Mouse (Mus musculus) hindbrain, embryonic 13.5 days (tissue): ENCODE measurements around the gene Fsd1l. TPM values are rescaled to one million over a fixed set of nuclear protein-coding genes. Genes with fewer than 3 reads are reported as not detected.

Experiments used
- ATAC-seq: fragments of 200-750 bp; cut with Nextera tagmentation; 2 replicates; pipeline ENCODE4 v1.8.0; 2017; ENCODE audit warnings: moderate TSS enrichment; ENCODE audit not compliant: low FRiP score
- H3K27ac ChIP-seq: fragments of 300-500 bp; sonication (generic); 2 replicates; pipeline ENCODE4 v1.5.1; 2015; ENCODE audit warnings: inconsistent platforms, mild to moderate bottlenecking, moderate library complexity
- H3K27me3 ChIP-seq: fragments of 300-500 bp; sonication (generic); 2 replicates; pipeline ENCODE4 v1.6.1; 2015; ENCODE audit warnings: mild to moderate bottlenecking, inconsistent platforms
- H3K36me3 ChIP-seq: fragments of 300-500 bp; sonication (generic); 2 replicates; pipeline ENCODE4 v1.6.1; 2015; ENCODE audit warnings: mild to moderate bottlenecking, inconsistent platforms
- H3K4me1 ChIP-seq: fragments of 300-500 bp; sonication (generic); replicated peaks from 2 replicates; pipeline ENCODE4 v1.6.1; 2015; ENCODE audit warnings: inconsistent platforms
- H3K4me2 ChIP-seq: fragments of 300-500 bp; sonication (generic); 2 replicates; pipeline ENCODE4 v1.6.1; 2015; ENCODE audit warnings: inconsistent platforms, mild to moderate bottlenecking, moderate library complexity
- H3K4me3 ChIP-seq: fragments of 300-500 bp; sonication (generic); 2 replicates; pipeline ENCODE4 v1.5.1; 2015; ENCODE audit warnings: mild to moderate bottlenecking, inconsistent platforms
- H3K9ac ChIP-seq: fragments of 300-500 bp; sonication (generic); 2 replicates; pipeline ENCODE4 v1.6.1; 2015; ENCODE audit warnings: mild to moderate bottlenecking, inconsistent platforms
- H3K9me3 ChIP-seq: fragments of 300-500 bp; sonication (generic); 2 replicates; pipeline ENCODE4 v1.6.1; 2016; ENCODE audit warnings: inconsistent platforms
- WGBS: fragments of 180-500 bp; shearing (Covaris S2); methylation state at CpG from one replicate; pipeline ENCODE4 v1.1.7; 2015; 5-methylcytosine and 5-hydroxymethylcytosine counted together
- polyA plus RNA-seq: library from polyadenylated mRNA; unstranded; fragments of >200 nt; fragmentation: Nextera tagmentation; extraction: Ambion mirVana; gene quantifications from 2 replicates; pipeline ENCODE4 v1.2.1, GENCODE M21; 2015

Fsd1l gene
- 38.1 and 42.0 TPM in 2 replicates for polyA plus RNA-seq

- peak within 1 kb of the TSS; percentile 55 for H3K4me2 ChIP-seq
- peak; percentile 93 for ATAC-seq
- WGBS = 0% methylated on average over 81 of the region's 88 CpGs
- H3K27me3 ChIP-seq = 0 out of 2 replicates have a peak, but pooled peaks cover 13% of the 10 kb centered on the region
- H3K4me1 ChIP-seq = peaks cover 44% of the 10 kb centered on the region
- peak within 1 kb of the TSS; percentile 75 for H3K4me3 ChIP-seq
- H3K27ac ChIP-seq = peak within 1 kb of the TSS; percentile 94
- H3K36me3 ChIP-seq = no peaks in the 10 kb centered on the region
- H3K9ac ChIP-seq = peak within 1 kb of the TSS; percentile 89
- H3K9me3 ChIP-seq = no peaks in the 10 kb centered on the region
Observed at GRCm38 (mm10) chr4:53631316-53632010, at the start of gene Fsd1l. TSS of gene Fsd1l (plus strand) at chr4:53631471.

- no peak overlapping the region for H3K27ac ChIP-seq
- H3K36me3 ChIP-seq = no peaks in the 10 kb centered on the region
- H3K9ac ChIP-seq = no peak overlapping the region
- H3K4me3 ChIP-seq = no peak overlapping the region
- no peaks in the 10 kb centered on the region for H3K27me3 ChIP-seq
- no peaks in the 10 kb centered on the region for H3K9me3 ChIP-seq
- no peak for ATAC-seq
- peaks cover 9% of the 10 kb centered on the region; the same call in 1 of the 2 replicates for H3K4me1 ChIP-seq
- no peak overlapping the region for H3K4me2 ChIP-seq
Observed at GRCm38 (mm10) chr4:53587676-53588075, 43.6 kb upstream of the Fsd1l start.

- H3K27ac ChIP-seq = no peak overlapping the region
- 78% methylated on average over 1 of the region's 1 CpGs for WGBS
- no peak overlapping the region for H3K9ac ChIP-seq
- H3K36me3 ChIP-seq = no peaks in the 10 kb centered on the region
- peaks cover 9% of the 10 kb centered on the region; the same call in 1 of the 2 replicates for H3K4me1 ChIP-seq
- no peaks in the 10 kb centered on the region for H3K27me3 ChIP-seq
- H3K4me3 ChIP-seq = no peak overlapping the region
- H3K4me2 ChIP-seq = no peak overlapping the region
- ATAC-seq = no peak
- H3K9me3 ChIP-seq = no peaks in the 10 kb centered on the region
Observed at GRCm38 (mm10) chr4:53588936-53589335, 42.3 kb upstream of the Fsd1l start.

- H3K4me3 ChIP-seq = no peak overlapping the region
- no peak overlapping the region for H3K4me2 ChIP-seq
- no peaks in the 10 kb centered on the region for H3K9me3 ChIP-seq
- no peaks in the 10 kb centered on the region for H3K27me3 ChIP-seq
- H3K27ac ChIP-seq = no peak overlapping the region
- 89% methylated on average over 4 of the region's 4 CpGs for WGBS
- no peak for ATAC-seq
- no peaks in the 10 kb centered on the region for H3K36me3 ChIP-seq
- H3K9ac ChIP-seq = no peak overlapping the region
- peaks cover 11% of the 10 kb centered on the region; the same call in 1 of the 2 replicates for H3K4me1 ChIP-seq
Observed at GRCm38 (mm10) chr4:53589466-53589865, 41.8 kb upstream of the Fsd1l start.

GRCm38 (mm10) chr4:53590163-53590562 is 41.1 kb upstream of the Fsd1l start:
- WGBS = 81% methylated on average over 4 of the region's 4 CpGs
- ATAC-seq = no peak
- no peak overlapping the region for H3K9ac ChIP-seq
- H3K27ac ChIP-seq = no peak overlapping the region
- H3K9me3 ChIP-seq = no peaks in the 10 kb centered on the region
- H3K27me3 ChIP-seq = no peaks in the 10 kb centered on the region
- no peak overlapping the region for H3K4me2 ChIP-seq
- peaks cover 11% of the 10 kb centered on the region; the same call in 1 of the 2 replicates for H3K4me1 ChIP-seq
- H3K4me3 ChIP-seq = no peak overlapping the region
- H3K36me3 ChIP-seq = no peaks in the 10 kb centered on the region

- 93% methylated on average over 7 of the region's 7 CpGs for WGBS
- no peaks in the 10 kb centered on the region for H3K36me3 ChIP-seq
- H3K4me1 ChIP-seq = peaks cover 11% of the 10 kb centered on the region; the same call in 1 of the 2 replicates
- no peak overlapping the region for H3K4me3 ChIP-seq
- H3K27ac ChIP-seq = no peak overlapping the region
- no peak overlapping the region for H3K4me2 ChIP-seq
- H3K9me3 ChIP-seq = no peaks in the 10 kb centered on the region
- no peak for ATAC-seq
- H3K9ac ChIP-seq = no peak overlapping the region
- no peaks in the 10 kb centered on the region for H3K27me3 ChIP-seq
Observed at GRCm38 (mm10) chr4:53590691-53591447, 40.4 kb upstream of the Fsd1l start.

DNA sequence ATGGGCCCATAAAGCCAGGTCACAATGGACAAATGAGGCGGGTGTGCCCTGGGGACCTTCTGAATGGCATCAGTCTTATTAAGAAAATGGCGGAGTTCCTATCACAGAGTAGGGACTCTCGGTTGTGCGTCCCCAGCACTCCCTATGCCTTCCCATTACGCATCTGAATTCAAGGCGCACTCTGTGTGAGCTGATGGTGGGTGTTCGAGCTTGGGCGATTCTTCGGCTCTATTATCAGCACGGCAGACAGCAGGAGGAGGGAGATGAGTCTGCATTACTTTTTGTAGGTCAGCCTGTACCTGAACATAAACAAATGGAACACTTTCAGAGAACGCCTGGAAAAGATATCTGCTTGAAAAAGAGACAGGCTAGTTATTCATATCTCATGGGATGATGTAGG is 39.7 kb upstream of the Fsd1l start:
- ATAC-seq = no peak; the same call in 1 of the 2 replicates

GRCm38 (mm10) chr4:53591941-53592340 is 39.3 kb upstream of the Fsd1l start:
- no peak overlapping the region for H3K4me2 ChIP-seq
- no peak overlapping the region for H3K4me3 ChIP-seq
- H3K9ac ChIP-seq = no peak overlapping the region
- ATAC-seq = 0 out of 2 replicates have a peak, but pooled peaks have one; percentile 34
- H3K9me3 ChIP-seq = no peaks in the 10 kb centered on the region
- H3K4me1 ChIP-seq = peaks cover 11% of the 10 kb centered on the region; the same call in 1 of the 2 replicates
- H3K27me3 ChIP-seq = no peaks in the 10 kb centered on the region
- H3K36me3 ChIP-seq = no peaks in the 10 kb centered on the region
- 65% methylated on average over 8 of the region's 8 CpGs for WGBS
- H3K27ac ChIP-seq = no peak overlapping the region

More for the DNA sequence above, 39.7 kb upstream of the Fsd1l start:
- Histone ChIP-seq H3K4me1 (peaks cover 11% of the 10 kb centered on the region; the same call in 1 of the 2 replicates), H3K27me3 (no peaks in the 10 kb centered on the region), H3K27ac (peak overlapping the region; percentile 44; the same call in 1 of the 2 replicates), H3K9me3 (no peaks in the 10 kb centered on the region), H3K4me2 (no peak overlapping the region), H3K36me3 (no peaks in the 10 kb centered on the region), H3K4me3 (no peak overlapping the region), H3K9ac (no peak overlapping the region)
- WGBS = 70% methylated on average over 11 of the region's 11 CpGs

- ATAC-seq = no peak
- Histone ChIP-seq H3K9me3 (no peaks in the 10 kb centered on the region), H3K9ac (no peak overlapping the region), H3K4me3 (no peak overlapping the region), H3K36me3 (no peaks in the 10 kb centered on the region), H3K4me1 (peaks cover 11% of the 10 kb centered on the region; the same call in 1 of the 2 replicates), H3K27me3 (no peaks in the 10 kb centered on the region), H3K27ac (no peak overlapping the region), H3K4me2 (no peak overlapping the region)
- 86% methylated on average over 9 of the region's 9 CpGs for WGBS
Observed at GRCm38 (mm10) chr4:53592386-53592785, 38.9 kb upstream of the Fsd1l start.

DNA sequence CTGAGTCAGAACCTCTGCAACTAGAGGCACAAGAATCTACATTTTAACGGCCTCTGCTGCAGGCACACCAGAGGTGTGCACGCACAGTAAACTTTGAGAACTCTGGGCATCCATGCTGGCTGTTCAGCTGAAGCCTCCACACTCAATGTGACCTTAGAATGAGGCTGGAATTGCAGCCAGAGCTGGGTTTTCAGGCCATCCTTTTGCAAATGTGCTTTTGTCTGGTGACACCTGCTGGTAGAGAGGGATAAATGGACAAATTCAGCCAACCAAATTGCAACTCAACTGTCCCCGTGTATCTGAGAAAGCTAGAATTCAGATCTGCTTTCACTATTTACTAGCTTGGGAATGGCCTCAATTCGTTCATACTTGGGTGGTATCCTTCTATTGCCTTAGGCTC is 37.1 kb upstream of the Fsd1l start:
- no peak overlapping the region for H3K4me3 ChIP-seq
- H3K36me3 ChIP-seq = no peaks in the 10 kb centered on the region
- H3K4me2 ChIP-seq = no peak overlapping the region
- no peak overlapping the region for H3K27ac ChIP-seq
- H3K27me3 ChIP-seq = no peaks in the 10 kb centered on the region
- H3K9ac ChIP-seq = no peak overlapping the region
- peaks cover 11% of the 10 kb centered on the region; the same call in 1 of the 2 replicates for H3K4me1 ChIP-seq
- no peaks in the 10 kb centered on the region for H3K9me3 ChIP-seq
- peak; percentile 31 for ATAC-seq
- 37% methylated on average over 4 of the region's 4 CpGs for WGBS

- no peak overlapping the region for H3K4me3 ChIP-seq
- no peaks in the 10 kb centered on the region for H3K9me3 ChIP-seq
- H3K4me1 ChIP-seq = peaks cover 11% of the 10 kb centered on the region; the same call in 1 of the 2 replicates
- H3K36me3 ChIP-seq = no peaks in the 10 kb centered on the region
- no peak overlapping the region for H3K9ac ChIP-seq
- H3K4me2 ChIP-seq = no peak overlapping the region
- no peak overlapping the region for H3K27ac ChIP-seq
- no peaks in the 10 kb centered on the region for H3K27me3 ChIP-seq
- 83% methylated on average over 12 of the region's 12 CpGs for WGBS
- ATAC-seq = no peak
Observed at GRCm38 (mm10) chr4:53595246-53596062, 35.8 kb upstream of the Fsd1l start.
